Mouse (Mus musculus) embryonic facial prominence, embryonic 10.5 days (tissue): ENCODE measurements around the gene Lsamp. TPM values are rescaled to one million over a fixed set of nuclear protein-coding genes. Genes with fewer than 3 reads are reported as not detected.

ENCODE experiments used
- DNase-seq: peaks from one replicate; pipeline ENCODE4 v3.0.0-alpha.2; 2017; ENCODE audit warnings: low spot score
- H3K27ac ChIP-seq: fragments of 300-500 bp; sonication (generic); replicated peaks from 2 replicates; pipeline ENCODE4 v1.5.1; 2016; ENCODE audit warnings: mild to moderate bottlenecking
- H3K27me3 ChIP-seq: fragments of 300-500 bp; sonication (generic); replicated peaks from 2 replicates; pipeline ENCODE4 v1.6.1; 2016; ENCODE audit warnings: low read depth, mild to moderate bottlenecking; ENCODE audit not compliant: poor library complexity, severe bottlenecking
- H3K36me3 ChIP-seq: fragments of 300-500 bp; sonication (generic); replicated peaks from 2 replicates; pipeline ENCODE4 v1.6.1; 2016; ENCODE audit warnings: mild to moderate bottlenecking, moderate library complexity
- H3K4me1 ChIP-seq: fragments of 300-500 bp; sonication (generic); 2 replicates; pipeline ENCODE4 v1.6.1; 2016
- H3K4me3 ChIP-seq: fragments of 300-500 bp; sonication (generic); 2 replicates; pipeline ENCODE4 v1.5.1; 2016; ENCODE audit warnings: mild to moderate bottlenecking, moderate library complexity
- H3K9me3 ChIP-seq: fragments of 300-500 bp; sonication (generic); 2 replicates; pipeline ENCODE4 v1.6.1; 2016; ENCODE audit warnings: mild to moderate bottlenecking
- WGBS: fragments of 180-500 bp; shearing (Covaris S2); methylation state at CpG from one replicate; pipeline ENCODE4 v1.1.7; 2016; 5-methylcytosine and 5-hydroxymethylcytosine counted together
- polyA plus RNA-seq: library from polyadenylated mRNA; unstranded; fragments of >200 nt; fragmentation: Nextera tagmentation; extraction: Ambion mirVana; gene quantifications from 2 replicates; pipeline ENCODE4 v1.2.1, GENCODE M21; 2016

Gene Lsamp
- polyA plus RNA-seq, 1 experiment from 2014 or later: 6.3 TPM

DNA sequence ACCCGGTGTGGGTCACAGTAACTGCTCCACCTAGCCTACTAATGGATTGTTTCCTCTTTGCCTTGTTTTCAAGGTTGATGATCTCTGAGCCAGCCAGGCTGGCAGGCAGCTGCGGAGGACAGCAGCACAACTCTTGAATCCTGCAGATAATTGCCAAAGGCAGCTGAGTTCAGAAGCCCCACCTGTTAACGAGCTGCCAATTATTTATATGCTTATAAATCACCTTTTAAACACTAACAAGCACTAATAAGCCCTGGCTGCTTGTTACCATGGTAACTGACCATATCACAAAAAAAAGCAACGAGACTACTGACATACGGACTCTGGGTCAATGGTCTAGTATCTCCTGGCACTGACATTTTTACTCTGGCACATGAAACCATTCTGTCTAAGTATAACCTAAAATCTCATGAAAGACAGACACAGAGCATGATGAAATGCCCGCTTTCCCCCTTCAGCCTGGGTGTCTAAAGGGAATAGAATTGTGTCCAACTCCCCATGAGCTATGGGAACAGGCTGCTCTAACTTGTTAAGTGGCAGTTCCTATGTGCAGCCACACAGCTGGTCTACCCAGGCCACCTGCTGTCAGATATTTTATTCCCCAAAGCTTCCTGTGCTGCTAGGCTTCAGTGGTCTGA lies 1526.9 kb downstream of the Lsamp start:
- Histone ChIP-seq H3K27me3 (no peaks in the 10 kb centered on the region), H3K4me1 (peaks cover 9% of the 10 kb centered on the region), H3K9me3 (no peaks in the 10 kb centered on the region), H3K36me3 (no peaks in the 10 kb centered on the region), H3K27ac (no peak overlapping the region), H3K4me3 (no peak overlapping the region)
- WGBS: 64% methylated on average over 6 of the region's 6 CpGs
- DNase-seq: no peak

DNA sequence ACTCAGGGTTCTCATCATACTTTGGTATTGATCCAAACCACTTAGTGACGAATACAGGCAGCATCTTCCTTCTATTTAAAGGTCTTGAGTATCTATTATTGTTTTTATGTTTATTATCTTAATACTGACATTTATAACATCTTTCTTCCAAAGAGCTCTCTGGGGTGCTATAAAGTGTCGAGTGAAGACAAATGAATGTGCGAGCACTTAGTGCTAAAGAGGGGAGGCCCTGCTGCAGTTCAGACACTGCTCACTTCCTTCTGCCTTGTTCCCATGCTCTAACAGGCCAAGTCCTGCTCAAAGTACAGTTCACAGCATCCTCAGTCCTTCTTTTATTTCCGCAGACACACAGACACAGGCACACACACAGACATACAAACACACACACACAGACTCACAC lies 1537.4 kb downstream of the Lsamp start:
- Histone ChIP-seq H3K4me1 (no peaks in the 10 kb centered on the region; the same call in 1 of the 2 replicates), H3K27me3 (no peaks in the 10 kb centered on the region), H3K27ac (no peak overlapping the region), H3K36me3 (no peaks in the 10 kb centered on the region), H3K4me3 (no peak overlapping the region), H3K9me3 (no peaks in the 10 kb centered on the region)
- 69% methylated on average over 4 of the region's 4 CpGs for WGBS
- DNase-seq: no peak

DNA sequence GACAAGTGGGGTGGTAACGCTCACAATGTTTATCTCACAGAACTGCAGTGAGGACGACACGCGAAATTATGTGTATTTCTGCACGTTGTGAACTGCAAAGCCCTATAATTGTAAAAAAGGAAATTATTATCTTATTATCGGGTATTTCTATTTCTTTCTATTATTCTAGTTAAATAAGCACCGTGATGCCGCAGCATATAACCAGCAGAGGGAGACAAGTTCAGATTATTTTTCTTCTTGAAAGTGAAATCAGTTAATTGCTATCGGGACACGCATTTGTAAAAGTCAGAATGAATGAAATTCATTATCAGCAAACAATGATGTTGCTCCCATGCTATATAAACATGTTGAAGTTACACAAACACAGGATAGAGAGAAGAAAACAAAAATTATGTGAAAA lies 1540.1 kb downstream of the Lsamp start:
- no peak for DNase-seq
- 74% methylated on average over 10 of the region's 10 CpGs for WGBS
- no peaks in the 10 kb centered on the region for H3K36me3 ChIP-seq

DNA sequence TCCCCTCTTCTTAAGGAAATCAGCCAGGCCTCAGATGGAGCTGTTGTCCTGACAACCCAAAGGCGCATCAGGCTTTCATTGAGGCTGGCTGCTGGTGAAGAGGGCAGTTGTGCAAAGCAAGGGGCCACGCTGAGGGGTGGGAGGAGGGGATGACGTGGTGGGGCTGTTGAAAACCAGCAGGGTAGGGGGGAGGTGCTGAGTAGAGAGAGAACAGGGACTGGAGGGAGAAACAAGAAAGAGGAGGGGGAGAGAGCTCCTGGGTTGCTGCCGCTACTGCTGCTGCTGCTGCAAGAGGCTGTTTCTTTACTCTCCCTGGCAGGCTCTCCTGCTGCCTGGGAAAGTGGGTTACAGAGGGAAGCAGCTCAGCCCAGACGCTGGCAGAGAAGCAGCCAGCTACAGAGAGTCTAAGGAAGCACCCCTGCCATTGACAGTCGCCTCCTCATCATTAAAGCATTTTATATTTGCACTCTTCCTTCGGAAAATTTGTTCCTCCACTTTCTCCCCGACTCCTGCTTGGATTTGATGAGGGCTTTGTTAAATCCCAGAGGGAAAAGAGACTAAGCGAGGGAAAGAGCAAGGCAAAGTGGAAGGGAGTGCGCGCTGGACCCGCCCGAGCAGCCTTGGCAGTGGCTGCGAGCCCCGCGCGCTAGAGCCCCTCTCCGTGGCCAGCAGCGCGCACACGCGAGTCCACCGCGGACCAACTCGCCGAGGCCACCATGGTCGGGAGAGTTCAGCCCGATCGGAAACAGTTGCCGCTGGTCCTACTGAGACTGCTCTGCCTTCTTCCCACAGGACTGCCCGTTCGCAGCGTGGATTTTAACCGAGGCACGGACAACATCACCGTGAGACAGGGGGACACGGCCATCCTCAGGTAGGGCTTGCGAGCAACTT lies 1548.7 kb downstream of the Lsamp start:
- Histone ChIP-seq H3K27me3 (peaks cover 19% of the 10 kb centered on the region), H3K4me1 (peaks cover 23% of the 10 kb centered on the region), H3K36me3 (no peaks in the 10 kb centered on the region), H3K9me3 (no peaks in the 10 kb centered on the region), H3K4me3 (peak overlapping the region; percentile 68), H3K27ac (peak overlapping the region; percentile 84)
- DNase-seq: peak; percentile 84
- under 1% methylated on average over 38 of the region's 38 CpGs for WGBS

More for the DNA sequence above, 1540.1 kb downstream of the Lsamp start:
- no peaks in the 10 kb centered on the region for H3K9me3 ChIP-seq
- no peak overlapping the region for H3K27ac ChIP-seq
- H3K4me3 ChIP-seq: no peak overlapping the region
- no peaks in the 10 kb centered on the region; the same call in 1 of the 2 replicates for H3K4me1 ChIP-seq
- no peaks in the 10 kb centered on the region for H3K27me3 ChIP-seq

DNA sequence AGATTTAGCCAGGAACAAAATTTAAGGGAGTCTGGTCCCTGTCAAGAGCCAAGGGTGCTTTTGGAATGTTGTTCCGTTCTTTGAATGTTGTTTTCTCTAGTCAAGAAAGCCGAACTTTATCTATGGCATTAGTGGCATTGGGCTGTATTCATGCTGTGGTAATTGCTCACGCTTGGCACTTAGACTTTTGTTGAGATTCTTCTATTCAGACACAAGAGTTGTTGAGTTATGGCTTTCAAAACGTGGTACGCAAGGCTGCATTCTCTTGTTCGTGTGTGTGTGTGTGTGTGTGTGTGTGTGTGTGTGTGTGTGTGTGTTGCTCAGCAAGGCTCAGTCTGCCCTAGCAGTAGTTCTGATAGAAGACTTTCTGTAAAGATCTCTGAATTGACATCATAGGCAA lies 1549.5 kb downstream of the Lsamp start:
- peaks cover 19% of the 10 kb centered on the region for H3K27me3 ChIP-seq
- peaks cover 23% of the 10 kb centered on the region for H3K4me1 ChIP-seq
- WGBS: 7% methylated on average over 6 of the region's 6 CpGs
- peak overlapping the region; percentile 84 for H3K27ac ChIP-seq
- DNase-seq: no peak
- no peaks in the 10 kb centered on the region for H3K36me3 ChIP-seq
- no peaks in the 10 kb centered on the region for H3K9me3 ChIP-seq
- peak overlapping the region; percentile 68 for H3K4me3 ChIP-seq

DNA sequence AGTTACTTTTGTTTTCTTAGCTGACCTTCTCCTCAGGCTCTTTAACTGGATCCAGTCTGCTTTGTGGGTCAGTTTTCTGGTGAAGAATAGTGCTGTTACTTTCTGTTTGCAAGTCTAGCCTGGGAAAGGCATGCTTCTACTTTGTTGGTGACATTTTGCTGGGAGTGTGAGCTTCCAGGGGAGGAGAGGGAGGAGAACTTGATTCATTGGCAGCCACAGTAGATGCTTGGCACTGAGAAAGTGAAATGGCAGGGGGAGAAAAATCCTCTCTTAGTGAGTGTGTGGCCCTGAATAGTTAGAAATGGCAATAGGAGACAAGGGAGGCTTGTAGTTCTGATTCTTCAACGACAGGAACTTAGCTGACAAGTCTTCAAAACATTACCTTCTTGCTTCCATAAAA lies 1551.6 kb downstream of the Lsamp start:
- Histone ChIP-seq H3K27ac (no peak overlapping the region), H3K4me1 (peaks cover 23% of the 10 kb centered on the region), H3K27me3 (peaks cover 19% of the 10 kb centered on the region), H3K9me3 (no peaks in the 10 kb centered on the region), H3K4me3 (no peak overlapping the region), H3K36me3 (no peaks in the 10 kb centered on the region)
- no peak for DNase-seq
- WGBS: 82% methylated on average over 1 of the region's 1 CpGs

DNA sequence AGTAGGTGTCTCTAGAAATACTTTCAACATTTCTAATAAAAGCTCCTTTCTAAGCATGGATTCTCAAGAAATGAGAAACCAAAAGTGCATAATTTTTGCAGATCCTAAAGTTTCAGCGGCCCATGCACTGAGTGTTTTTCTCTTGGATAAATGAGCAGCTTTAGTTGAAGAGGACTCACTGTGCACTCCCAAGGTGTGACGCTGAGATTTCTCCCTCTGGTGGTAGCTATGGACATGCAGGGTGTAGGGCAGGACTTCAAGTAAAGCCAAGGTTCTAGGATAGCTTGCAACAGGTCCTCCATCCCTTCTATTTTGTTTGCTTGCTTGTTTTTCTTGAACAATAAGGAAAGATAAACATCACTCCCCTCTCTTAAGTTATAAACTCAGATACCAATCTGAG lies 1558.5 kb downstream of the Lsamp start:
- Histone ChIP-seq H3K27ac (no peak overlapping the region), H3K4me3 (no peak overlapping the region), H3K27me3 (no peaks in the 10 kb centered on the region), H3K9me3 (no peaks in the 10 kb centered on the region), H3K4me1 (no peaks in the 10 kb centered on the region), H3K36me3 (no peaks in the 10 kb centered on the region)
- 43% methylated on average over 2 of the region's 2 CpGs for WGBS
- DNase-seq: no peak

DNA sequence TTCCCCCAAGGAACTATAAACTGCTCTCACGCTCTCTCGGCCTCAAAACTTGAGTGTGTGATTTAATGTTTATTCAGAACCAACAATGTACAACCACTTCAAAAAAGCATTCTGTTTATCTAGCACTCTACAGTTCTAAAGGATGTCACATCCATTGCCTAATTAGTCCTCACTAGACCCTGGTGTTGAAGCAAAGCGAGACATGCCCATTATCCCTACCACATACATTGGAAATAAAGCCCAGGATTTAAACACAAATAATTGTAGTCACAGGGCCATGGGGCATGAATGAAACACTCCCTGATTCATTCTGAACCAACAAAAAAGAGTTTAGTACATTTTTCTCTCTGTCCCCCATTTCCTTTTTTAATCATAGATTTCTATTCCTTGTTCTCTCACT lies 1567.0 kb downstream of the Lsamp start:
- no peaks in the 10 kb centered on the region for H3K9me3 ChIP-seq
- H3K4me1 ChIP-seq: peaks cover 14% of the 10 kb centered on the region
- WGBS: 73% methylated on average over 3 of the region's 3 CpGs
- no peak for DNase-seq
- no peak overlapping the region for H3K27ac ChIP-seq
- H3K4me3 ChIP-seq: no peak overlapping the region
- H3K27me3 ChIP-seq: no peaks in the 10 kb centered on the region
- no peaks in the 10 kb centered on the region for H3K36me3 ChIP-seq

DNA sequence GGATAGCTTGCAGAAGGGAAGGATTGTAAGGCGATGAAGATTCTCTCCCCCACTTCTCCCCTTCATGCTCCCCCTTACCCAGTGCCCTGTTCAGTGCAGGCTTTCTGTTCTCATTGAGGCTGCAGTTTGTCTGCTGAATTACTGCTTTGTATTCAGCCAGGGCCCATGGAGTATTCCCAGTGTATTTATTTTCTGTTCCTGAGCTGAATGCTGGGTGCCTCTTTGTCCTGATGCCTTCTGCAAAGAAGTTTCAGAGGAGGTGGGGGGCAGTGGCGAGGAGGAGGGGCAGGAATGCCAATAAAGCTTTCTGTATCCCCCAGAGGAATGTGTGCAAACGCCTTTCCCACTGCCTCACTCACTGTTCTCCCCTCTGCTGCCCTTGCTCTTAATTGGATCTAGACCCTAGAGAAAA lies 1567.7 kb downstream of the Lsamp start:
- H3K27ac ChIP-seq: peak overlapping the region; percentile 55; the same call in 1 of the 2 replicates
- H3K4me3 ChIP-seq: no peak overlapping the region
- 2% methylated on average over 3 of the region's 3 CpGs for WGBS
- no peaks in the 10 kb centered on the region for H3K36me3 ChIP-seq
- peaks cover 14% of the 10 kb centered on the region for H3K4me1 ChIP-seq
- H3K27me3 ChIP-seq: no peaks in the 10 kb centered on the region
- H3K9me3 ChIP-seq: no peaks in the 10 kb centered on the region
- peak; percentile 50 for DNase-seq

DNA sequence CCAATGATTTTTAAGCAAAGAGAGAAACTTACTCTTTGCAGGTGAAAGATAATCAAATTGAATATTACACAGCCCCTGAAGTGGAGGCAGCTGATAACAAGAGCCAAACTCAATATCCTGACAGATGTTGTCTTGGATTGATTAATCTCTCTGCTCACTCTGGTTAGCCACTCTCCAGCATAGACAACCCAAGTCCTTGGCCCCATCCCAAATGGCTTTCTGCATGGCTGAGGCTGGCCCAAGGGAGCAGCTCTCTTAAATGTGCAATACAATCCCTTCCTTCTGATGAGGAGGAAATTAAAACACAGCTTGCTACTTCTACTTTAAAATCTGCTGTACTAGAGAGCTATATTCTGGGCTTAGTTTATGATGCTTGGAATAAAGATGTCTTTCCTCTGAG lies 1572.9 kb downstream of the Lsamp start:
- H3K27ac ChIP-seq: no peak overlapping the region
- DNase-seq: no peak

DNA sequence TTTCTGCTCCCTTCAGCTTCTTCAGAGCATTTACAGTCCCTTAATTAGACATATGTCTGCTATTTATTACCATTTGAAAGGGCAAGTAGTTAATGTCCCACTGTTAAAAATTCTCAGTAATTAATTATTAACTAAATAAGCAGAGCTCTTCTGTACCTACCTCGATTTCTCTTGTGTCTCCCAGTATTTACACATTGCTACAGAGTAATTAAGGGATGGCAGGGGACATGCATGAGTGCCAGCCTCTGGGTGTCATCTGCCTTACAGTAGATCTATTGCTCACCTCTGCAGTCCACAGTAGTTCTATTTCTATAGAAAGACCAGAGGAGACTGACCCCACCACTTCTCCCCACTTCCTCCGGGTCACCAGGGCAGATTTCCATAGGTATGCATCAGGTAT lies 1581.1 kb downstream of the Lsamp start:
- Histone ChIP-seq H3K27me3 (no peaks in the 10 kb centered on the region), H3K36me3 (no peaks in the 10 kb centered on the region), H3K27ac (no peak overlapping the region), H3K9me3 (no peaks in the 10 kb centered on the region), H3K4me1 (no peaks in the 10 kb centered on the region), H3K4me3 (no peak overlapping the region)
- 72% methylated on average over 2 of the region's 2 CpGs for WGBS
- DNase-seq: no peak

More for the DNA sequence above, 1572.9 kb downstream of the Lsamp start:
- peaks cover 4% of the 10 kb centered on the region for H3K4me1 ChIP-seq
- H3K4me3 ChIP-seq: no peak overlapping the region
- no peaks in the 10 kb centered on the region for H3K9me3 ChIP-seq
- H3K27me3 ChIP-seq: no peaks in the 10 kb centered on the region
- no peaks in the 10 kb centered on the region for H3K36me3 ChIP-seq

DNA sequence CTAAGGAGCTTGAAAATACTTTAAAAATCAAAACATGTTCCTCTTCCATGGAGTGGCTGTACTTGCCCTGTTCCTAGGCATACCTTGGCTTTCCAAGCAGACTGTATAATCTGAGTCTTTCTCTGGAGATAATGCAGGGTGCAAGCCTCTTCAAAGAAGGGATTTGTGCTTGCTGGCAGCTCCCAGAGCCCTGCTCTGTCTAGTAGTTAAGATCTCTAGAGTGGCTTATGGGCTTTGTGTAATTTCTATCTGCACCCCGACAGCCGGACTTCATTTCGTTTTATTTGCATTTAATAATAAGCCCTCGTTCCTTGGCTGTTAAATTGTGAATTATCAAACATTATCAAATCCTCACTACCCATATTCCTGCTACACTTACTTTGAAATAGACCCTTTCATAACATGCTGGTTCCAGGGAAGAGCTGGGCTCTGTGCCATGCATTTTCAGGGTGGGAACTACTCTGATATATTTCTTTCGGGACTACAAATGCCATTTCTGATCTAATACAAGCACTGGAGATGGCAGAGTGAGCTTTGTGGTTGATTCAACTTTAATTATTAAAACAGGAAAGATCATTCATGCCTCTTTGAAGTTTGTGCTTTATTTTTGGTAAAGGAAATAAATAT lies 1604.6 kb downstream of the Lsamp start:
- 87% methylated on average over 5 of the region's 5 CpGs for WGBS

More for the DNA sequence above, 1604.6 kb downstream of the Lsamp start:
- H3K9me3 ChIP-seq: no peaks in the 10 kb centered on the region
- no peak for DNase-seq
- no peak overlapping the region for H3K4me3 ChIP-seq
- H3K36me3 ChIP-seq: no peaks in the 10 kb centered on the region
- H3K27me3 ChIP-seq: no peaks in the 10 kb centered on the region
- no peaks in the 10 kb centered on the region for H3K4me1 ChIP-seq
- H3K27ac ChIP-seq: no peak overlapping the region
